Mouse (Mus musculus) kidney, postnatal 4 days (tissue): ENCODE results near the gene Cacnb1.
A peak's percentile ranks its signal among the peaks of the same experiment; 100 is the strongest.

Experiments used
- DNase-seq, 2 experiments: peaks; one replicate each; pipeline ENCODE4 v3.0.0; 2021; ENCODE audit warnings: mixed read lengths in 2 of 2

The Cacnb1 gene

GRCm38 (mm10) chr11:97954469-97955141, 68.2 kb downstream of the Cacnb1 start:
- peak; percentile 42 to 47 for DNase-seq

GRCm38 (mm10) chr11:97953939-97954275, 68.9 kb downstream of the Cacnb1 start:
- DNase-seq, result no peak

GRCm38 (mm10) chr11:97953179-97953938, 69.5 kb downstream of the Cacnb1 start:
- no peak for DNase-seq

GRCm38 (mm10) chr11:97952367-97953006, 70.3 kb downstream of the Cacnb1 start:
- DNase-seq, result no peak
